Mouse (Mus musculus) heart, adult 18-20 months (tissue): ENCODE data around the gene Frmd8. TPM values are rescaled to one million over a fixed set of nuclear protein-coding genes. Genes with fewer than 3 reads are reported as not detected.

ENCODE experiments used
- DNase-seq, 2 experiments: peaks; one replicate each; pipeline ENCODE4 v3.0.0; 2021 to 2022; ENCODE audit warnings: mixed read lengths in 1 of 2
- total RNA-seq, 2 experiments: library from RNA; stranded (reverse); gene quantifications; 2 replicates each; pipeline ENCODE4 v1.2.3; 2021

Gene Frmd8
- total RNA-seq, 2 experiments from 2014 or later, result 7.2 to 10.6 TPM

- DNase-seq, result no peak
These were observed 65.9 kb downstream of the Frmd8 start for GRCm38 (mm10) chr19:5808955-5809711.

- no peak for DNase-seq
These were observed 67.3 kb downstream of the Frmd8 start for GRCm38 (mm10) chr19:5807740-5808139.

GRCm38 (mm10) chr19:5806809-5807205, 68.3 kb downstream of the Frmd8 start:
- peak in 1 of 2 experiments; percentile 64 for DNase-seq

- peak; percentile 78 to 82 for DNase-seq
These were observed 68.8 kb downstream of the Frmd8 start for GRCm38 (mm10) chr19:5806051-5806808.

GRCm38 (mm10) chr19:5804371-5804899, 70.6 kb downstream of the Frmd8 start:
- DNase-seq, result peak in 1 of 2 experiments; percentile 58

GRCm38 (mm10) chr19:5803881-5804279, 71.2 kb downstream of the Frmd8 start:
- DNase-seq, result no peak

GRCm38 (mm10) chr19:5803041-5803880, 71.8 kb downstream of the Frmd8 start:
- peak; percentile 99 to 100 for DNase-seq

- no peak for DNase-seq
These were observed 72.4 kb downstream of the Frmd8 start for GRCm38 (mm10) chr19:5802787-5803040.

GRCm38 (mm10) chr19:5802011-5802786, 72.9 kb downstream of the Frmd8 start:
- DNase-seq, result peak; percentile 96 to 99

- no peak for DNase-seq
These were observed 73.6 kb downstream of the Frmd8 start for GRCm38 (mm10) chr19:5801432-5801964.

GRCm38 (mm10) chr19:5800632-5801431, 74.2 kb downstream of the Frmd8 start:
- peak in 1 of 2 experiments; percentile 66 for DNase-seq

GRCm38 (mm10) chr19:5800350-5800631, 74.8 kb downstream of the Frmd8 start:
- DNase-seq, result no peak

Other genes with a start within 250 kb of the Frmd8 start
- gene Rela, start 237.8 kb downstream of the Frmd8 start, total RNA-seq, result 10 to 100 TPM; 25.4 to 30.2 TPM
- gene Sipa1, start 211.6 kb downstream of the Frmd8 start, total RNA-seq, result 10 to 100 TPM; 20.3 to 24.1 TPM
- 10 to 100 TPM; 21.5 to 25.2 TPM for gene Map3k11, start 186.5 kb downstream of the Frmd8 start, total RNA-seq
- 10 to 100 TPM; 17.3 to 18.4 TPM for gene Pcnx3, start 186.4 kb downstream of the Frmd8 start, total RNA-seq
- not detected for gene Kcnk7, start 170.9 kb downstream of the Frmd8 start, total RNA-seq
- 100 to 1,000 TPM; 134 to 144 TPM for gene Ehbp1l1, start 149.0 kb downstream of the Frmd8 start, total RNA-seq
- 10 to 100 TPM; 21.6 to 26.0 TPM for gene Fam89b, start 145.6 kb downstream of the Frmd8 start, total RNA-seq
- 10 to 100 TPM; 30.4 to 35.5 TPM for gene Ltbp3, start 134.4 kb downstream of the Frmd8 start, total RNA-seq
- 10 to 100 TPM; 55.1 to 67.8 TPM for gene Scyl1, start 103.9 kb downstream of the Frmd8 start, total RNA-seq
- gene Slc25a45, start 2.5 kb upstream of the Frmd8 start, total RNA-seq, result 1 to 10 TPM; 2.6 to 2.8 TPM
- gene Tigd3, start 18.9 kb upstream of the Frmd8 start, total RNA-seq, result under 1 TPM in 1 of 2 experiments, not detected in 1; 0.35 TPM
- gene Dpf2, start 37.7 kb upstream of the Frmd8 start, total RNA-seq, result 10 to 100 TPM; 77.6 to 84.0 TPM
- 1 to 10 TPM; 6.6 to 9.0 TPM for gene Cdc42ep2, start 49.5 kb upstream of the Frmd8 start, total RNA-seq
- 10 to 100 TPM in 1 of 2 experiments, 1 to 10 TPM in 1; 8.7 to 10.6 TPM for gene Pola2, start 88.9 kb upstream of the Frmd8 start, total RNA-seq
- not detected for gene Slc22a20, start 110.9 kb upstream of the Frmd8 start, total RNA-seq
- 10 to 100 TPM; 32.0 to 40.4 TPM for gene Capn1, start 140.6 kb upstream of the Frmd8 start, total RNA-seq
- gene Syvn1, start 171.3 kb upstream of the Frmd8 start, total RNA-seq, result 10 to 100 TPM; 21.1 to 21.3 TPM
- gene Mrpl49, start 182.5 kb upstream of the Frmd8 start, total RNA-seq, result 10 to 100 TPM; 42.2 to 47.2 TPM
- 100 to 1,000 TPM; 613 to 618 TPM for gene Fau, start 182.6 kb upstream of the Frmd8 start, total RNA-seq
- gene Znhit2, start 185.9 kb upstream of the Frmd8 start, total RNA-seq, result 10 to 100 TPM; 11.1 to 11.2 TPM
- 1 to 10 TPM; 2.1 to 3.0 TPM for gene Tm7sf2, start 193.1 kb upstream of the Frmd8 start, total RNA-seq
- gene Vps51, start 202.0 kb upstream of the Frmd8 start, total RNA-seq, result 10 to 100 TPM; 20.9 to 22.2 TPM
- not detected for gene Tmem262, start 204.8 kb upstream of the Frmd8 start, total RNA-seq
- gene Gm28374, start 207.0 kb upstream of the Frmd8 start, total RNA-seq, result under 1 TPM in 1 of 2 experiments, not detected in 1; 0.47 TPM
- gene Zfpl1, start 209.7 kb upstream of the Frmd8 start, total RNA-seq, result 10 to 100 TPM; 15.5 to 16.1 TPM
- gene Cdca5, start 209.7 kb upstream of the Frmd8 start, total RNA-seq, result under 1 TPM in 1 of 2 experiments, not detected in 1; 0.21 TPM
- not detected for gene AC131692.1, start 219.1 kb upstream of the Frmd8 start, total RNA-seq
- not detected for gene Naaladl1, start 230.5 kb upstream of the Frmd8 start, total RNA-seq
- 10 to 100 TPM in 1 of 2 experiments, 1 to 10 TPM in 1; 9.2 to 10.0 TPM for gene Sac3d1, start 243.4 kb upstream of the Frmd8 start, total RNA-seq